Mouse (Mus musculus) lung, postnatal 0 days (tissue): ENCODE data around the gene 1700093K21Rik.

ENCODE experiments used
- CTCF ChIP-seq: IDR thresholded peaks from 2 replicates; pipeline ENCODE4 v1.5.1; 2016; ENCODE audit warnings: antibody characterized with exemption, mild to moderate bottlenecking
- EP300 ChIP-seq: IDR thresholded peaks from 2 replicates; pipeline ENCODE4 v1.6.1; 2016; ENCODE audit warnings: antibody characterized with exemption, mild to moderate bottlenecking, control low read depth

GRCm38 (mm10) chr11:23498609-23499008 lies 22.3 kb downstream of the 1700093K21Rik start:
- no peak for TF ChIP-seq CTCF
- TF ChIP-seq EP300, result no peak
